Mouse (Mus musculus) heart, embryonic 13.5 days (tissue): Measurements from ENCODE around the gene Pik3c2a. TPM values are rescaled to one million over a fixed set of nuclear protein-coding genes. Genes with fewer than 3 reads are reported as not detected.

Experiments used
- ATAC-seq: fragments of 200-750 bp; cut with Nextera tagmentation; 2 replicates; pipeline ENCODE4 v1.8.0; 2017; ENCODE audit warnings: moderate TSS enrichment; ENCODE audit not compliant: insufficient number of reproducible peaks, low FRiP score, low TSS enrichment; ENCODE audit errors: extremely low read depth
- H3K27ac ChIP-seq: fragments of 300-500 bp; sonication (generic); replicated peaks from 2 replicates; pipeline ENCODE4 v1.5.1; 2015; ENCODE audit warnings: moderate library complexity, mild to moderate bottlenecking, inconsistent platforms
- H3K27me3 ChIP-seq: fragments of 300-500 bp; sonication (generic); replicated peaks from 2 replicates; pipeline ENCODE4 v1.6.1; 2015; ENCODE audit warnings: mild to moderate bottlenecking, inconsistent platforms
- H3K36me3 ChIP-seq: fragments of 300-500 bp; sonication (generic); 2 replicates; pipeline ENCODE4 v1.6.1; 2015; ENCODE audit warnings: mild to moderate bottlenecking, inconsistent platforms
- H3K4me1 ChIP-seq: fragments of 300-500 bp; sonication (generic); 2 replicates; pipeline ENCODE4 v1.6.1; 2015; ENCODE audit warnings: inconsistent platforms
- H3K4me2 ChIP-seq: fragments of 300-500 bp; sonication (generic); 2 replicates; pipeline ENCODE4 v1.6.1; 2015; ENCODE audit warnings: inconsistent platforms, mild to moderate bottlenecking, moderate library complexity
- H3K4me3 ChIP-seq: fragments of 300-500 bp; sonication (generic); 2 replicates; pipeline ENCODE4 v1.5.1; 2015; ENCODE audit warnings: moderate library complexity, mild to moderate bottlenecking, inconsistent platforms
- H3K9ac ChIP-seq: fragments of 300-500 bp; sonication (generic); 2 replicates; pipeline ENCODE4 v1.6.1; 2015; ENCODE audit warnings: inconsistent platforms, mild to moderate bottlenecking, moderate library complexity
- H3K9me3 ChIP-seq: fragments of 300-500 bp; sonication (generic); 2 replicates; pipeline ENCODE4 v1.6.1; 2016; ENCODE audit warnings: inconsistent platforms
- WGBS: fragments of 180-500 bp; shearing (Covaris S2); methylation state at CpG from one replicate; pipeline ENCODE4 v1.1.7; 2015; ENCODE audit warnings: mixed read lengths; 5-methylcytosine and 5-hydroxymethylcytosine counted together
- polyA plus RNA-seq: library from polyadenylated mRNA; unstranded; fragments of >200 nt; fragmentation: Nextera tagmentation; extraction: Ambion mirVana; gene quantifications from 2 replicates; pipeline ENCODE4 v1.2.1, GENCODE M21; 2015

The Pik3c2a gene
- polyA plus RNA-seq, 1 experiment from 2014 or later: 14.1 TPM

DNA sequence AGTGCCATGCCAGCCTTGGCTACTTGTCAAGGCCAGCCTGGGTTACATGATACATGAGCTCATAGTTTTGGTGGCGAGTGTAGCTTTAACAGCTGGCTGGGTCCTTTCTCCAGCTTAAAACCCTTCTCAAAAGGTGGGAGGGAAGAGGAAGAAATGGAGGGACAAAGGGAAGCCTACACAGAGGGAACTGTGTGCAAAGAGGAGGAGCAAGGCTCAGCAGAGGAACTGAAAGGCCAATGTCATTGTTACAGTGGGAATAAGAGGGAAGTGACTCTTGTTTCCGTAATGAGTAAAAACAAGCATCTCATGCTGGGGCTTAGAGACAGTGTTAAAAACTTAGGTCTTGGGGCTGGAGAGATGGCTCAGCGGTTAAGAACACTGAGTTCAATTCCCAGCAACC is 3.4 kb upstream of the Pik3c2a start:
- Histone ChIP-seq H3K4me2 (no peak overlapping the region), H3K27me3 (no peaks in the 10 kb centered on the region), H3K9me3 (no peaks in the 10 kb centered on the region), H3K4me1 (peaks cover 24% of the 10 kb centered on the region), H3K36me3 (no peaks in the 10 kb centered on the region), H3K4me3 (no peak overlapping the region), H3K9ac (no peak overlapping the region), H3K27ac (no peak overlapping the region)
- WGBS: 82% methylated on average over 3 of the region's 3 CpGs
- ATAC-seq: no peak

DNA sequence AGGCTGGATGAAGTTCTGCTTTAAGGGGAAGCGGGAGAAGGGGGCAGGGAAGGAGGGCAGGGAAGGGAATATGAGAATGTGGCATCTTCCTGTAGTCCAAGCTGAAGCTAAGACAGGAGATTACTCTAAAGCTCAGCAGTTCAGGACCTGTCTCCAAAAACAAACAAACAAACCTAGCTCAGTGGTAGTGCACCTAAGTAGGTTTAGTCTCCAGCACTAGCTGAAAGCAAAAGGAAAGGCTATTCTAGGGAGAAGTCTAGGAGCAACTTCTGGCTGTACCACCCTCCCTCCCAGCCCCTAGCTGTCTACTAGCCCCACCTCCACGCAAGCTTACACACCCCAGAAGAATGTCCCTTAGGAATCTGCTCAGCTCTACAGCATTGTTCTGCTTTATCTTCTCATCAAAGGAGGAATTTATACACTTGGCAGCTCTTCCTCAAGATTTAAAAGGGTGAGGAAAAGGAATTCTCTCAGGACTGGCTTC is 1.1 kb upstream of the Pik3c2a start:
- H3K27me3 ChIP-seq: no peaks in the 10 kb centered on the region
- ATAC-seq: no peak
- 0% methylated on average over 2 of the region's 2 CpGs for WGBS
- H3K4me2 ChIP-seq: peak overlapping the region; percentile 77
- peak overlapping the region; percentile 84 for H3K4me3 ChIP-seq
- H3K9ac ChIP-seq: peak overlapping the region; percentile 82
- H3K27ac ChIP-seq: peak overlapping the region; percentile 87
- H3K4me1 ChIP-seq: peaks cover 30% of the 10 kb centered on the region
- H3K9me3 ChIP-seq: no peaks in the 10 kb centered on the region
- H3K36me3 ChIP-seq: no peaks in the 10 kb centered on the region

DNA sequence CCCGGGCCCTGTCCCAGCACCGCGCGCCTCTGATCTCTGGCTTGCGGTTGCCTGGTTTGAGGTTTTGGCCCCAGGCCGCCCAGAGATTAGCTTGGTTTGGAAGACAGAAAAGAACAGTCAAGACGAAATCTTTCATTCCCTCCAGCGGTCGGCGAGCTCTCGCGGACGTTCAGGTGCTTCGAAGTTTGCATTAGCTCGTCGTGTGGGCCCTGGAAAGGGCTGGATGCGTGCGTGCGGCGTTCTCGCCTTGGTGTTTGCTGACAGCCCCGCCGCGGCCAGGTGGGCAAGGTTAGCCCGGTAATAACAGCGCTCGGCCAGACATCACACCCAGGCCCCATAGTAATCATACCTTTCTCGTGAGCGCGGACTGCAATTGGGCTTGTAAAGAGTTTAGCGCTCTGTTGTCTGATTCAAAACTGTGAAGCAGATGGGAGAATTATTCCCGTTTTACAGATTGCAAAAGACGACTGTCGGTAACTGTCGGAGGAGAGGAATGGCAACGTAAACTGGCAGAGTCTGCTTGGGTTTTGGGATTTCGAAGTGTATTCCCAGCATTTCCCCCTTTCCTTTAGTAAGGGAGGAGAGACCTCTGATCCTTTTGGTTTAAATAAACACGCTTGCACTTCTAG is 562 bp upstream of the Pik3c2a start:
- WGBS: under 1% methylated on average over 38 of the region's 38 CpGs
- Histone ChIP-seq H3K4me3 (peak overlapping the region; percentile 84), H3K36me3 (no peaks in the 10 kb centered on the region), H3K4me2 (peak overlapping the region; percentile 77), H3K4me1 (peaks cover 30% of the 10 kb centered on the region), H3K9me3 (no peaks in the 10 kb centered on the region), H3K27me3 (no peaks in the 10 kb centered on the region), H3K9ac (peak overlapping the region; percentile 82), H3K27ac (peak overlapping the region; percentile 87)
- no peak for ATAC-seq

DNA sequence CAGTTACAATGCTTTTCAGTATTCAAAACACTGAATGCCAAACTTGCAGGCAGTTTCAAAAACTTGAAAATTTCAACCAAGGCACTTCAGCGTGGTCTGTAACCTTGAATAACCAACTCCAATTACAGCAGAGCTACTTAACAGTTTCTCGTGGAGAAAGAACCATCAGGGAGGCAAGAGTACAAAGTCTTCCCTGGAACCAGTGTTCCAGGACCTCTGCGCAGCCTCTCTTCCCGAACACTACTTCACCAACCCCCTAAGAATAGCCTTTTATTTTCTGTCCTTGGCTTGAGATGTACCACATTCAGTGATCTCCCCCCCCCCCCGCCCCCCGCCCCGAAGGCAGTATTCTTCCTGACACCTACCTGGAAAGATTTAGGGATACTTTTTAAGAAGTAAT is 1.0 kb downstream of the Pik3c2a start:
- H3K9ac ChIP-seq: peak overlapping the region; percentile 95
- peak overlapping the region; percentile 77 for H3K4me2 ChIP-seq
- peaks cover 30% of the 10 kb centered on the region for H3K4me1 ChIP-seq
- 8% methylated on average over 7 of the region's 7 CpGs for WGBS
- no peak for ATAC-seq
- peaks cover 8% of the 10 kb centered on the region; the same call in 1 of the 2 replicates for H3K36me3 ChIP-seq
- peak overlapping the region; percentile 87 for H3K27ac ChIP-seq
- H3K4me3 ChIP-seq: peak overlapping the region; percentile 84
- no peaks in the 10 kb centered on the region for H3K9me3 ChIP-seq
- no peaks in the 10 kb centered on the region for H3K27me3 ChIP-seq

DNA sequence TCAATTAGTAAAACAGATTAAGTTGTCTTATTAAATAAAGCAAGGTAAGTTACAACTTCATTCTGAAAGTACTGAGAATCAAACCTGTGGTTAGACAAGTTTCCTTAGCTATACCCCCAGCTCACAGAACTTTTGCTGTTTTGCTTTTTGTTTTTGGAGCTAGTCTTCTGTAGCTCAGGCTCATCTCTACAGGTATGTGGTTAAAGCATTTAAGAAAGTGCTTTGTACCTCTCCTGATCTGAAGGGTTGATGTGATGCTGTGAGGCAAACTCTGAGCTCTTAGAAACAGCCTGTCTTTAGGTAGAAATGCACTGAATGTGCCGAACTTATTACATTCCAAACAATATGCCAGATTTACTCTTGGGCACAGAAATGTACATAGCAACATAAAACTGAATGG is 1.9 kb downstream of the Pik3c2a start:
- Histone ChIP-seq H3K4me1 (peaks cover 30% of the 10 kb centered on the region), H3K4me2 (peak overlapping the region; percentile 77), H3K4me3 (no peak overlapping the region), H3K9me3 (no peaks in the 10 kb centered on the region), H3K27ac (no peak overlapping the region), H3K9ac (peak overlapping the region; percentile 19; the same call in 1 of the 2 replicates), H3K36me3 (peaks cover 8% of the 10 kb centered on the region; the same call in 1 of the 2 replicates), H3K27me3 (no peaks in the 10 kb centered on the region)
- WGBS: 73% methylated on average over 1 of the region's 1 CpGs
- no peak for ATAC-seq

DNA sequence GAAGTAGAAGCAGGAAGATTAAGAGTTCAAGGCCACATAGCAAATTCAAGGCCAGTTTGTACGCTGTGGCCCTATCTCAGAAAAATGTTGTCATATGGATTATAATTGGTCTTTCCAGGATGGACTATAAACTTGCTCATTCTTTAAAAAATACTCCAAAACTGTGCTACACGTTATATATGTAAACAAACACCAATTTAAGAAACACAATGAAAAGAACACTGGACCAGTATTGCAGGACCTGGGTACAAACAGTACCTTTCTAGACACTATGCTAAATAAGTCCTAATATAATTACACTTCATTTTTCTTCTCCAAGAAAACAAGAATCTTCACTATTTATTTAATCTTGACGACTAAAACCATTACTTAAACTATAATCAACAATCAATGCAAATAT is 11.6 kb downstream of the Pik3c2a start:
- H3K27me3 ChIP-seq: no peaks in the 10 kb centered on the region
- no peak overlapping the region; the same call in 1 of the 2 replicates for H3K27ac ChIP-seq
- 80% methylated on average over 3 of the region's 3 CpGs for WGBS
- ATAC-seq: no peak
- H3K4me3 ChIP-seq: no peak overlapping the region
- H3K9me3 ChIP-seq: no peaks in the 10 kb centered on the region
- peaks cover 17% of the 10 kb centered on the region for H3K4me1 ChIP-seq
- no peaks in the 10 kb centered on the region for H3K36me3 ChIP-seq
- H3K4me2 ChIP-seq: no peak overlapping the region
- H3K9ac ChIP-seq: no peak overlapping the region

DNA sequence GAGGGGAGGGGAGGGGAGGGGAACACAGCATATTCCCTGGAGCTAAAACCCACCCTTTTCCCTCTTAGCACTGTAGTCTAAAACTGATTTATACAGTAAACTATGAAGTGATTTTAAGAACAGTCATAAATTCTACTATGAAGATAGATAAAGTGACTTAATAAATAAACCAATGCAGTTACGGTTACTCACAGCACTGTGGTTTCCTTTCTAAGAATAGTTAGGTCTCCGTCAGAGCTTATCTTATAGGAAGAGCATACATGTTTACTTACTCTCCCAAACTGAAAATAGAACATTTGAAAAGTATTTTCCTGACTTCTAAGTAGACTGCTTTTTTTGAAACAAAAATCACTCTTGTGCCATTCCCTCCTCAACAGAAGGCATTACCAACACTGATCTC is 12.3 kb downstream of the Pik3c2a start:
- no peak overlapping the region for H3K4me3 ChIP-seq
- H3K4me2 ChIP-seq: 0 out of 2 replicates have a peak overlapping the region, but pooled peaks have one; percentile 6
- no peaks in the 10 kb centered on the region for H3K27me3 ChIP-seq
- no peaks in the 10 kb centered on the region for H3K9me3 ChIP-seq
- no peak for ATAC-seq
- no peak overlapping the region for H3K9ac ChIP-seq
- H3K4me1 ChIP-seq: peaks cover 17% of the 10 kb centered on the region
- peak overlapping the region; percentile 33; the same call in 1 of the 2 replicates for H3K27ac ChIP-seq
- 6% methylated on average over 2 of the region's 2 CpGs for WGBS
- H3K36me3 ChIP-seq: no peaks in the 10 kb centered on the region

DNA sequence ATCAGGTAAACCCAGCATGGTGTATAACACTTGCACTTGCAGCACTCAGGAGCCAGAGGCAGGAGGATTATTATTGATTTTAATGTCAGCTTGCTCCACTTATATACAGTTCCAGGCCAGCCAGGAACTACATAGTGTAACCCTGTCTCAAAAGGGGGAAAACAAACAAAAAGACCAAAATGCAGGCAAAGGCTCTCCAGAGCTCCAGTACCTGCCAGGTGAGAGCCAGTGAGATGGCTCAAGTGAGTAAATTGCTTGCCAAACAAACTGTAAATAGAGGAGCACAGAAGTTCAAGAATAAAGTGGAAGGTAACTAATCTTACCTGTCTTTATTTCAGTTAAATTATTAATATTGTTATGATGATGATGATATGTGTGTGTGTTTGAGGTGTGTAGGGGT is 16.0 kb downstream of the Pik3c2a start:
- H3K36me3 ChIP-seq: no peaks in the 10 kb centered on the region
- no peaks in the 10 kb centered on the region for H3K27me3 ChIP-seq
- ATAC-seq: no peak
- no peaks in the 10 kb centered on the region for H3K9me3 ChIP-seq
- peaks cover 17% of the 10 kb centered on the region for H3K4me1 ChIP-seq
- H3K27ac ChIP-seq: no peak overlapping the region
- H3K9ac ChIP-seq: no peak overlapping the region
- H3K4me2 ChIP-seq: no peak overlapping the region
- H3K4me3 ChIP-seq: no peak overlapping the region

DNA sequence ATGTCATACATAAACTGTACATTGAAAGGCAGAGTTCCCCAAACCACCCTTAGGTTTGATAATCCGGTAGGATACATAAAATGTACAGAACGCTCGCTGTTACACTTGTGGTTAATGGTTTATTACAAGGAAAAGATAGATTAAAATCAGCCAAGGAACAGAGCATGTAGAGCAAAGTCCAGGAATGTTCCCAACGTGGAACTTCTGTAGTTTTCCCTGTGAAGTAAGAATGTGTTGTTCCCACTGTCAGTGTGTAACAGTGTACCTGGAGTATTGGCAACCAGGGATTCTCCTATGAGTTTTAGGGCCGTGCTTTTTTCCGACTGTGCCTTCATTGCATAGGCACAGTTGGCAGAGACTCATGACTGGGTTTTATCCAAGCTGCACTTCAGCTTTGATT is 17.5 kb downstream of the Pik3c2a start:
- Histone ChIP-seq H3K27ac (no peak overlapping the region), H3K4me2 (no peak overlapping the region), H3K4me1 (peaks cover 8% of the 10 kb centered on the region; the same call in 1 of the 2 replicates), H3K36me3 (peaks cover under 1% of the 10 kb centered on the region; the same call in 1 of the 2 replicates), H3K27me3 (no peaks in the 10 kb centered on the region), H3K9me3 (no peaks in the 10 kb centered on the region), H3K9ac (no peak overlapping the region), H3K4me3 (no peak overlapping the region)
- no peak for ATAC-seq
- 78% methylated on average over 6 of the region's 6 CpGs for WGBS

DNA sequence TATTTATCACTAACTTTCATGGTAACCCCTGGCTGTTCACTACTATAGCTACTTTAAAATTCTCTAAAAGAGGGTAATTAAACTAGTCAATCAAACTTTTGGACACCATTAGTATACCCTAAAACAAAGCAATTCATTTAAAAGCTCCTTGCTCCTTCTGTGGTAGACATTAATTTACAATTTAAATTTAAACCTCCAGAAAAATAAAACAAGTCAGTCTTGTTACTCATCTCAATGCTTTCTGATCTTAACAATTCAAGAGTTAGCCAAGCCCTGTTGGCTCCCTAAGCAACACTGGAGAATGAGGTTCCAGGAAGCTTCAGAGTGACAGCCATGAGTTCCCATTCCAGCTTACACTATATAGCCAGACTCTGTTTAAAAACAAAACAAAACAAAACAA is 22.2 kb downstream of the Pik3c2a start:
- Histone ChIP-seq H3K4me1 (no peaks in the 10 kb centered on the region), H3K36me3 (peaks cover 23% of the 10 kb centered on the region), H3K4me2 (no peak overlapping the region), H3K27ac (no peak overlapping the region), H3K9me3 (no peaks in the 10 kb centered on the region), H3K4me3 (no peak overlapping the region), H3K9ac (no peak overlapping the region), H3K27me3 (no peaks in the 10 kb centered on the region)
- no peak for ATAC-seq

DNA sequence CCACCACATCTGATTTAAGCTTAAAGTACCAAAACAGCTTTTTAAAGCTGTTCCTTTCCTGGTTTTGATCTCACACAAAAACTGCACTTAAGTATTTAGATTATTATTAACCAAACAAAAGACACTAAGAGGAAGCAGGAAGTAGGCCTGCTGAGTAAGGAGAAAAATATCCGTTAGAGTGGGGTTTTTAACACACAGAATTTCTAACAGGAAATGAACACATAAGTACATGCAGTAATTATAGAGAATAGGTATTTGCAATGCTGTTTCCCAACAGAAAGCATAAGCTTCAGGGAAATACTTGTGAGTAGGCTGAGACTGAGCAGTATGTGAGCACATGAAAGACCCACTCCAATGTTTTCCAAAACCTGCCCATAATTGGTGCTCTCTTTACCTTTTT is 33.8 kb downstream of the Pik3c2a start:
- no peak overlapping the region for H3K9ac ChIP-seq
- peak overlapping the region; percentile 39; the same call in 1 of the 2 replicates for H3K27ac ChIP-seq
- ATAC-seq: no peak
- no peaks in the 10 kb centered on the region for H3K9me3 ChIP-seq
- peaks cover 16% of the 10 kb centered on the region for H3K4me1 ChIP-seq
- H3K4me3 ChIP-seq: no peak overlapping the region
- H3K27me3 ChIP-seq: no peaks in the 10 kb centered on the region
- WGBS: 41% methylated on average over 1 of the region's 1 CpGs
- H3K4me2 ChIP-seq: no peak overlapping the region
- H3K36me3 ChIP-seq: peaks cover 7% of the 10 kb centered on the region

DNA sequence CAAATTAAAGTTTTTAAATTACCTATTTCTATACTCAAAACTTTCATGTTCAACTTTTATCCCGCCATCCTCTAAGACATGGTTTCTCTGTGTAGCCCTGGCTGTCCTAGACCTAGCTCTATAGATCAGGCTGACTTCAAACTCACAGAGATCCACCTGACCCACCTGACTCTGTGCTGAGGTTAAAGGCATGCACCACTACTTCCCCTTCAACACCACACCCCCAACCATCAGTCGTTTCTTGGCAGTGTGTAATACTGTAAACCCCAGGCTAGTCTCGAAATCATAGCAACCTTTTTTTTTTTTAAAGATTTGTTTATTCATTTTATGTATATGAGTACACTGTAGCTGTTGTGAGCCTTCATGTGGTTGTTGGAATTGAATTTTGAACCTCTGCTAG is 50.9 kb downstream of the Pik3c2a start:
- no peak for ATAC-seq
- 77% methylated on average over 3 of the region's 3 CpGs for WGBS
- H3K4me3 ChIP-seq: no peak overlapping the region

More for the DNA sequence above, 50.9 kb downstream of the Pik3c2a start:
- no peak overlapping the region for H3K27ac ChIP-seq
- no peaks in the 10 kb centered on the region for H3K9me3 ChIP-seq
- H3K27me3 ChIP-seq: no peaks in the 10 kb centered on the region
- no peak overlapping the region for H3K4me2 ChIP-seq
- no peak overlapping the region for H3K9ac ChIP-seq
- H3K36me3 ChIP-seq: peaks cover 18% of the 10 kb centered on the region
- H3K4me1 ChIP-seq: no peaks in the 10 kb centered on the region
